37 mouse cellular contexts compared by ENCODE assay signal in genomic region chr2:170487202-170487601, GRCm38 (mm10). TPM values are rescaled to one million over a fixed set of nuclear protein-coding genes. Genes with fewer than 3 reads are reported as not detected.
DNase-seq lines count a peak whose midpoint lies in the region; ATAC-seq and TF ChIP-seq lines count a peak whose summit lies in the region.
"Had no signal": no experiment of that assay in that cellular context is flagged by ENCODE, and none has a peak within 500 bp of the region (broad histone marks: within the 10 kb centered on the region; RNA-seq: fewer than 3 reads in every experiment).

No protein-coding gene starts in this region.

- DNase-seq in forebrain, postnatal 0 days, result no peak
- no peak for DNase-seq in forebrain, embryonic 10.5 days (ENCODE audit: extremely low spot score, low spot score)
- no peak for DNase-seq in neural tube, embryonic 10.5 days (ENCODE audit: extremely low spot score, low spot score)
- peak; percentile 68 for DNase-seq in retina, postnatal 1 day
- no peak for DNase-seq in kidney, adult 2 months
- no peak for DNase-seq in right cerebral cortex, postnatal 10 days (ENCODE audit: low spot score in 2 of 2)
- DNase-seq: adrenal gland, postnatal 25 days; cerebellum, adult 18-20 months; cerebellum, postnatal 10 days; heart, postnatal 10 days; kidney, adult 9 months; kidney, postnatal 10 days; layer of hippocampus, adult 9-11 months; liver, embryonic 13.5 days; lung, embryonic 14.5 days; lung, postnatal 14 days; spleen, adult 18-20 months; thymus, adult 18-20 months; thymus, postnatal 25 days had no signal

- peak; percentile 51; the same call in 1 of the 2 replicates for ATAC-seq in forebrain, postnatal 0 days
- ATAC-seq in neural tube, embryonic 13.5 days (ENCODE audit: low read depth), result no peak
- ATAC-seq in midbrain, embryonic 15.5 days (replicated peaks), result no peak
- ATAC-seq: forebrain, embryonic 15.5 days; intestine, embryonic 16.5 days had no signal

- H3K36me3 ChIP-seq in forebrain, postnatal 0 days (ENCODE audit: insufficient read depth), result no peaks in the 10 kb centered on the region
- H3K36me3 ChIP-seq in forebrain, embryonic 10.5 days (replicated peaks), result no peaks in the 10 kb centered on the region
- H3K36me3 ChIP-seq in neural tube, embryonic 13.5 days, result no peaks in the 10 kb centered on the region
- H3K36me3 ChIP-seq in midbrain, embryonic 15.5 days (replicated peaks), result no peaks in the 10 kb centered on the region
- no peaks in the 10 kb centered on the region for H3K36me3 ChIP-seq in kidney, adult 2 months (ENCODE audit: control insufficient read depth, insufficient read depth, low read length)
- H3K36me3 ChIP-seq: embryonic facial prominence, embryonic 13.5 days; forebrain, embryonic 15.5 days; heart, embryonic 13.5 days; limb, embryonic 10.5 days; limb, embryonic 15.5 days; liver, embryonic 13.5 days; neural tube, embryonic 12.5 days had no signal

- no peak for TF ChIP-seq CTCF in forebrain, postnatal 0 days (IDR thresholded peaks at IDR 0.05; ENCODE audit: low read depth)
- TF ChIP-seq CTCF in kidney, adult 2 months (conservative IDR thresholded peaks at IDR 0.05; ENCODE audit: insufficient read depth, insufficient read length, low read depth, low read length), result no peak

- no peak for TF ChIP-seq POLR2A in kidney, adult 2 months (IDR thresholded peaks at IDR 0.05; ENCODE audit: low read depth, low read length)

- H3K4me2 ChIP-seq in forebrain, postnatal 0 days (ENCODE audit: low read depth), result no peak overlapping the region
- H3K4me2 ChIP-seq in neural tube, embryonic 13.5 days, result no peak overlapping the region
- 0 out of 2 replicates have a peak overlapping the region, but pooled peaks have one; percentile 18 for H3K4me2 ChIP-seq in midbrain, embryonic 15.5 days
- H3K4me2 ChIP-seq: embryonic facial prominence, embryonic 13.5 days; heart, embryonic 13.5 days; limb, embryonic 15.5 days; liver, embryonic 13.5 days; lung, embryonic 14.5 days; neural tube, embryonic 12.5 days had no signal

- no peaks in the 10 kb centered on the region for H3K4me1 ChIP-seq in forebrain, postnatal 0 days (ENCODE audit: insufficient read depth)
- peaks cover 6% of the 10 kb centered on the region for H3K4me1 ChIP-seq in forebrain, embryonic 10.5 days
- no peaks in the 10 kb centered on the region for H3K4me1 ChIP-seq in neural tube, embryonic 13.5 days (replicated peaks)
- H3K4me1 ChIP-seq in midbrain, embryonic 15.5 days, result 0 out of 2 replicates have a peak, but pooled peaks cover 3% of the 10 kb centered on the region
- H3K4me1 ChIP-seq in kidney, adult 2 months (ENCODE audit: control insufficient read depth, insufficient read depth, low read length), result no peaks in the 10 kb centered on the region
- H3K4me1 ChIP-seq: embryonic facial prominence, embryonic 13.5 days; heart, embryonic 13.5 days; limb, embryonic 15.5 days; liver, embryonic 13.5 days; neural tube, embryonic 12.5 days had no signal

- no peak overlapping the region for H3K27ac ChIP-seq in forebrain, postnatal 0 days (ENCODE audit: low read depth, low read length)
- H3K27ac ChIP-seq in forebrain, embryonic 10.5 days, result no peak overlapping the region
- peak overlapping the region; percentile 1; the same call in 1 of the 2 replicates for H3K27ac ChIP-seq in neural tube, embryonic 13.5 days (replicated peaks)
- no peak overlapping the region for H3K27ac ChIP-seq in midbrain, embryonic 15.5 days
- H3K27ac ChIP-seq in kidney, adult 2 months (ENCODE audit: insufficient read depth, low read depth, low read length), result no peak overlapping the region
- H3K27ac ChIP-seq: embryonic facial prominence, embryonic 13.5 days; forebrain, embryonic 15.5 days; heart, embryonic 13.5 days; limb, embryonic 10.5 days; limb, embryonic 15.5 days; liver, embryonic 13.5 days; neural tube, embryonic 12.5 days had no signal

- H3K4me3 ChIP-seq in forebrain, postnatal 0 days (ENCODE audit: low read depth, low read length), result no peak overlapping the region
- no peak overlapping the region for H3K4me3 ChIP-seq in forebrain, embryonic 10.5 days
- H3K4me3 ChIP-seq in neural tube, embryonic 13.5 days, result no peak overlapping the region
- no peak overlapping the region for H3K4me3 ChIP-seq in midbrain, embryonic 15.5 days
- H3K4me3 ChIP-seq in kidney, adult 2 months (ENCODE audit: insufficient read depth, low read depth, low read length), result no peak overlapping the region
- H3K4me3 ChIP-seq: embryonic facial prominence, embryonic 13.5 days; forebrain, embryonic 15.5 days; heart, embryonic 13.5 days; limb, embryonic 10.5 days; limb, embryonic 15.5 days; liver, embryonic 13.5 days; neural tube, embryonic 12.5 days had no signal

- no peaks in the 10 kb centered on the region for H3K9me3 ChIP-seq in forebrain, postnatal 0 days (ENCODE audit: low read length)
- H3K9me3 ChIP-seq in forebrain, embryonic 10.5 days, result no peaks in the 10 kb centered on the region
- no peaks in the 10 kb centered on the region for H3K9me3 ChIP-seq in neural tube, embryonic 13.5 days
- no peaks in the 10 kb centered on the region for H3K9me3 ChIP-seq in midbrain, embryonic 15.5 days
- H3K9me3 ChIP-seq: embryonic facial prominence, embryonic 13.5 days; forebrain, embryonic 15.5 days; heart, embryonic 13.5 days; limb, embryonic 10.5 days; limb, embryonic 15.5 days; liver, embryonic 13.5 days; neural tube, embryonic 12.5 days had no signal

- no peaks in the 10 kb centered on the region for H3K27me3 ChIP-seq in forebrain, postnatal 0 days (ENCODE audit: insufficient read depth, low read length)
- peaks cover 55% of the 10 kb centered on the region for H3K27me3 ChIP-seq in forebrain, embryonic 10.5 days (ENCODE audit: poor library complexity, severe bottlenecking)
- H3K27me3 ChIP-seq in neural tube, embryonic 13.5 days, result peaks cover 16% of the 10 kb centered on the region
- H3K27me3 ChIP-seq in midbrain, embryonic 15.5 days (replicated peaks), result 0 out of 2 replicates have a peak, but pooled peaks cover 2% of the 10 kb centered on the region
- H3K27me3 ChIP-seq in kidney, adult 2 months (replicated peaks; ENCODE audit: control insufficient read depth, insufficient read depth, low read length), result no peaks in the 10 kb centered on the region

- 66% methylated on average over 7 of the region's 7 CpGs for WGBS in forebrain, postnatal 0 days
- 75% methylated on average over 7 of the region's 7 CpGs for WGBS in forebrain, embryonic 10.5 days
- 74% methylated on average over 7 of the region's 7 CpGs for WGBS in neural tube, embryonic 13.5 days
- 59% methylated on average over 7 of the region's 7 CpGs for WGBS in midbrain, embryonic 15.5 days
- WGBS in kidney, adult 2 months, result 85% methylated on average over 7 of the region's 7 CpGs

- no peak overlapping the region for H3K9ac ChIP-seq in forebrain, postnatal 0 days
- H3K9ac ChIP-seq in neural tube, embryonic 13.5 days, result no peak overlapping the region
- H3K9ac ChIP-seq in midbrain, embryonic 15.5 days, result no peak overlapping the region
- H3K9ac ChIP-seq: embryonic facial prominence, embryonic 13.5 days; forebrain, embryonic 15.5 days; heart, embryonic 13.5 days; limb, embryonic 15.5 days; liver, embryonic 13.5 days; lung, embryonic 14.5 days; neural tube, embryonic 12.5 days had no signal

RNA-seq across cellular contexts. Expression of gene Pfdn4, which starts 9.0 kb away (rescaled TPM):
- total RNA-seq in forebrain, postnatal 0 days (2014; rRNA removed), result 154 and 194 TPM in 2 replicates
- polyA plus RNA-seq in forebrain, postnatal 0 days (2015; fragmentation: Nextera tagmentation; extraction: Ambion mirVana), result 145 and 191 TPM in 2 replicates
- polyA plus RNA-seq in forebrain, embryonic 10.5 days (2016; fragmentation: Nextera tagmentation; extraction: Ambion mirVana), result 94.0 and 98.9 TPM in 2 replicates
- polyA plus RNA-seq in neural tube, embryonic 13.5 days (2015; fragmentation: Nextera tagmentation; extraction: Ambion mirVana), result 170 and 171 TPM in 2 replicates
- polyA plus RNA-seq in midbrain, embryonic 15.5 days (2015; fragmentation: Nextera tagmentation; extraction: Ambion mirVana), result 103 and 110 TPM in 2 replicates
- polyA plus RNA-seq in kidney, adult 2 months (2012; rRNA removed), result 5.6 TPM in 2 replicates

RNA-seq across cellular contexts. Expression of gene Cyp24a1, which starts 9.7 kb away (rescaled TPM):
- not detected in 2 replicates for total RNA-seq in forebrain, postnatal 0 days (2014; rRNA removed)
- 0.04 TPM in 1 of 2 replicates, not detected in the other for polyA plus RNA-seq in forebrain, postnatal 0 days (2015; fragmentation: Nextera tagmentation; extraction: Ambion mirVana)
- 0.05 TPM in 1 of 2 replicates, not detected in the other for polyA plus RNA-seq in forebrain, embryonic 10.5 days (2016; fragmentation: Nextera tagmentation; extraction: Ambion mirVana)
- not detected in 2 replicates for polyA plus RNA-seq in neural tube, embryonic 13.5 days (2015; fragmentation: Nextera tagmentation; extraction: Ambion mirVana)
- polyA plus RNA-seq in midbrain, embryonic 15.5 days (2015; fragmentation: Nextera tagmentation; extraction: Ambion mirVana), result 0.09 and 0.14 TPM in 2 replicates
- 27.5 and 29.2 TPM in 2 replicates for polyA plus RNA-seq in kidney, adult 2 months (2012; rRNA removed)
- total RNA-seq: adrenal gland, adult 18-20 months; adrenal gland, postnatal 25 days; common myeloid progenitor, adult 5-6 weeks; gastrocnemius, adult 8-10 months; gastrocnemius, postnatal 4 days; heart, adult 8-10 months; heart, postnatal 10 days; hematopoietic stem cell, adult 5-6 weeks; left cerebral cortex, postnatal 10 days; MEL had no signal
- polyA plus RNA-seq: embryonic facial prominence, embryonic 13.5 days; heart, embryonic 13.5 days; intestine, embryonic 16.5 days; limb, embryonic 10.5 days; limb, embryonic 15.5 days; liver, embryonic 13.5 days; lung, embryonic 14.5 days; stomach, embryonic 16.5 days had no signal

RNA-seq across cellular contexts. Expression of gene Bcas1, which starts 59.6 kb away (rescaled TPM):
- total RNA-seq in forebrain, postnatal 0 days (2014; rRNA removed), result 3.5 and 5.2 TPM in 2 replicates
- polyA plus RNA-seq in forebrain, postnatal 0 days (2015; fragmentation: Nextera tagmentation; extraction: Ambion mirVana), result 4.0 and 4.2 TPM in 2 replicates
- 0.49 and 0.50 TPM in 2 replicates for polyA plus RNA-seq in forebrain, embryonic 10.5 days (2016; fragmentation: Nextera tagmentation; extraction: Ambion mirVana)
- polyA plus RNA-seq in neural tube, embryonic 13.5 days (2015; fragmentation: Nextera tagmentation; extraction: Ambion mirVana), result 15.6 and 15.7 TPM in 2 replicates
- polyA plus RNA-seq in midbrain, embryonic 15.5 days (2015; fragmentation: Nextera tagmentation; extraction: Ambion mirVana), result 9.4 and 9.6 TPM in 2 replicates
- 0.29 and 0.45 TPM in 2 replicates for polyA plus RNA-seq in kidney, adult 2 months (2012; rRNA removed)
- total RNA-seq: hematopoietic stem cell, adult 5-6 weeks had no signal

Comparison
In these comparisons a context has a peak if more than half of its experiments do, and no peak if none do; other contexts are left out.
1. RNA of gene Pfdn4, which starts 9.0 kb away (polyA plus RNA-seq): 170 to 171 TPM in neural tube, embryonic 13.5 days, 145 to 191 TPM in forebrain, postnatal 0 days, 103 to 110 TPM in midbrain, embryonic 15.5 days and 94.0 to 98.9 TPM in forebrain, embryonic 10.5 days; 5.6 TPM in kidney, adult 2 months; every median in the first group is over 10 times any median in the second.
2. RNA of gene Cyp24a1, which starts 9.7 kb away (polyA plus RNA-seq): 27.5 to 29.2 TPM in kidney, adult 2 months; 0.09 to 0.14 TPM in midbrain, embryonic 15.5 days, 0.05 TPM in forebrain, embryonic 10.5 days, 0.04 TPM in forebrain, postnatal 0 days and not detected in neural tube, embryonic 13.5 days; every median in the first group is over 10 times any median in the second.